Mouse (Mus musculus): ENCODE data around the gene Nt5dc1. TPM values are rescaled to one million over a fixed set of nuclear protein-coding genes. Genes with fewer than 3 reads are reported as not detected.
"Not testable (repeated sequence)": the region's sequence is repeated elsewhere in the genome, so short reads cannot be mapped to it uniquely, and the experiment has no call there.

Gene Nt5dc1
- total RNA-seq (2017), result 38.7 to 42.3 TPM (median 40.4 TPM) in 3 replicates

GRCm38 (mm10) chr10:34418204-34418756 lies at the start of gene Nt5dc1:
Gene Nt5dc1 (minus strand): TSS chr10:34418552.
- ATAC-seq (replicated peaks; ENCODE audit: insufficient number of reproducible peaks, low FRiP score, low TSS enrichment, poor library complexity, severe bottlenecking), result peak; percentile 94

- no peak for ATAC-seq (replicated peaks; ENCODE audit: insufficient number of reproducible peaks, low FRiP score, low TSS enrichment, poor library complexity, severe bottlenecking)
Observed at GRCm38 (mm10) chr10:34464321-34464720, 46.0 kb upstream of the Nt5dc1 start.

GRCm38 (mm10) chr10:34461451-34461850 lies 43.1 kb upstream of the Nt5dc1 start:
- ATAC-seq (replicated peaks; ENCODE audit: insufficient number of reproducible peaks, low FRiP score, low TSS enrichment, poor library complexity, severe bottlenecking), result no peak

GRCm38 (mm10) chr10:34449469-34449868 lies 31.1 kb upstream of the Nt5dc1 start:
- ATAC-seq (replicated peaks; ENCODE audit: insufficient number of reproducible peaks, low FRiP score, low TSS enrichment, poor library complexity, severe bottlenecking), result no peak

- not testable (repeated sequence) for ATAC-seq (replicated peaks; ENCODE audit: insufficient number of reproducible peaks, low FRiP score, low TSS enrichment, poor library complexity, severe bottlenecking)
Observed at GRCm38 (mm10) chr10:34434191-34434590, 15.8 kb upstream of the Nt5dc1 start.

- no peak for ATAC-seq (replicated peaks; ENCODE audit: insufficient number of reproducible peaks, low FRiP score, low TSS enrichment, poor library complexity, severe bottlenecking)
Observed at GRCm38 (mm10) chr10:34431783-34432182, 13.4 kb upstream of the Nt5dc1 start.

DNA sequence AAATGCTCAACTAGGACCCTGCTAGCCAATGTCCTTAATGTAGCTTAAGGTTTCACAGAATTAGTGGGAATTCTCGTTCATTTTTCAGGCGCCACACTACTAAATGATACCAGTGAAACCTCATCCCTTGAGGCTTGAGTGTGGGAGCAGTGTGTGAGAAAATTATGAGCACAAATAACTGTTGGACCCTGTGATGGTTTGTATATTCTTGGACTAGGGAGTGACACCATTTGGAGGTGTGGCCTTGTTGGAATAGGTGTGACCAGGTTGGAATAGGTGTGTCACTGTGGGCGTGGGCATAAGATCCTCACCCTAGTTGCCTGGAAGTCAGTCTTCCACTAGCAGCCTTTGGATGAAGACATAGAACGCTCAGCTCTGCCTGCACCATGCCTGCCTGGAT lies 442 bp upstream of the Nt5dc1 start:
- ATAC-seq (replicated peaks; ENCODE audit: insufficient number of reproducible peaks, low FRiP score, low TSS enrichment, poor library complexity, severe bottlenecking), result not testable (repeated sequence)

DNA sequence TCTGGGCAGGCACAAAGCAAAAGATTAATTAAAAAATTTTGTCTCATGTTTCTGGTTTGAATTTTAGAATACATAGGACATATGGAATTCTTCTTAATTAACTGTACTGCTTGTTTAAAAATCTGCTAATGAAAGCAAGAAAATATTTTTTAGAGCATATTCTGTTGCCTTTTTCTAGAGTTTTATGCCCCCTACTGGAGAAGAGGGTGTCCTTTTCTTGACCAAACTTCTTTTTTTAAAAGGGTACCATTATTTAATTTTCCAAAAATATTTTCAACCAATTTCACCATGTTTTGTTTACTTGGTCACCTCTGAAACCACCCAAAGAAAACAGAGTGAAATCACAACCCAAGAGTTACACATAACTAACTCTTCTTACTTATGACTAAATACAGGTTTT lies 19.1 kb downstream of the Nt5dc1 start:
- ATAC-seq (replicated peaks; ENCODE audit: insufficient number of reproducible peaks, low FRiP score, low TSS enrichment, poor library complexity, severe bottlenecking), result no peak

- no peak for ATAC-seq (replicated peaks; ENCODE audit: insufficient number of reproducible peaks, low FRiP score, low TSS enrichment, poor library complexity, severe bottlenecking)
Observed at GRCm38 (mm10) chr10:34396959-34397358, 21.4 kb downstream of the Nt5dc1 start.

DNA sequence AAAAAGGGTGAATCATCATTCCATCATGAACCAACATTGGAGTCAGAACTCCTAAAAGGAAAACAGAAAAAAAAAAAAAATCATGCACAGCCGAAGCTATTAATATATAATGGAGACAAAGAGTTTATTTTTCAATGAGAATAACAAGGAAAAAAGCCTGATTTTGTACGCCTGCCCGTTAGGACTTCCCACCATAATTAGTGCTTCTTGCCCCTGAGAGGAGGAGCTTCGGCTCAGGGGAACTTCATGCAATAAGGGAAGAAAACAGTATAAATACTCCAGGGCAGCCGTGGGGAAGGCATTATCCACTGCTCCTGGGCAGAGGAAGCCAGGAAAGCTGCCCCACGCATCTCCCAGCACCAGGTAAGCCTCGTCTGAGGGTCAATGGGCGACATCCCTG lies 28.7 kb downstream of the Nt5dc1 start, which contains the start of gene Col10a1:
Col10a1 (plus strand) TSS at position 301 of the 400 bp plus-strand sequence.
- no peak for ATAC-seq (replicated peaks; ENCODE audit: insufficient number of reproducible peaks, low FRiP score, low TSS enrichment, poor library complexity, severe bottlenecking)

- no peak for ATAC-seq (replicated peaks; ENCODE audit: insufficient number of reproducible peaks, low FRiP score, low TSS enrichment, poor library complexity, severe bottlenecking)
Observed at GRCm38 (mm10) chr10:34385636-34386035, 32.7 kb downstream of the Nt5dc1 start.

- no peak for ATAC-seq (replicated peaks; ENCODE audit: insufficient number of reproducible peaks, low FRiP score, low TSS enrichment, poor library complexity, severe bottlenecking)
Observed at GRCm38 (mm10) chr10:34373332-34373731, 45.0 kb downstream of the Nt5dc1 start.

DNA sequence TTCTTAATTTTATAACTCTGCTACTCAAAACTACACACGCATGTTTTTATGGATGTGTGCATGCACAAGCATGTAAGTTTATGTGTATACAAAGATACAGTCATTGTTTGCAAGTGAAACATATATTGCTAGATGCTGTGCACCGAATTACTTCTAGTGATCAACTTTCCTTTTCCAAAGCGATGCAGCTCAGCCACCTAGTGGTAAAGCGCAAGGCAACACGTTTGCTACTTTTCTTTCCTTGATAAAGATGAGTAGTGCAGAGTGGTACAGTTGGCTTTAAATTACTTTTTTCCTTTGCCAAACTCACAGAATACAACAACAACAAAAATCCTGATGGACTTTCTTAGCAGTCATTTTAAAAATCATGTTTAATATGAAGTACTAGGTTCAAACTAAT lies 50.2 kb downstream of the Nt5dc1 start:
- ATAC-seq (replicated peaks; ENCODE audit: insufficient number of reproducible peaks, low FRiP score, low TSS enrichment, poor library complexity, severe bottlenecking), result no peak

DNA sequence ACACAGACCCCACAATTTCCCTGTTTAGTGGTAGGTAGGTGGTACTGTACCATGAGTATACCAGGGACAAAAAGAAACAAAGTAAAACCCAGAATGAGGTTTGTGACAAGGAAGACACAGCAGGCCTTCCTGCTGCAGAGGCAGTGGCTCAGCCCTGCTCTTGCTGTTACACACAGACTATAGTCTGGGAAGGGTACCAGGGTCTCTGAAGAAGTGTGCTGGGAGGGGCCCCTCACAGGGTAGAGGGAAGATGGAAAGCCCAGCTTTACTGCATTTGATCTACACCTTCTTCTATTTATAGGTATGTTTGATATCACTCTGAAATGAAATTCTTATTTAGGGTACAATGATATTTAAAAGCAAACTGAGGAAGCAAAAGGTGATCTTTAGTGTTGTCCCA lies 54.6 kb downstream of the Nt5dc1 start:
- no peak for ATAC-seq (replicated peaks; ENCODE audit: insufficient number of reproducible peaks, low FRiP score, low TSS enrichment, poor library complexity, severe bottlenecking)

DNA sequence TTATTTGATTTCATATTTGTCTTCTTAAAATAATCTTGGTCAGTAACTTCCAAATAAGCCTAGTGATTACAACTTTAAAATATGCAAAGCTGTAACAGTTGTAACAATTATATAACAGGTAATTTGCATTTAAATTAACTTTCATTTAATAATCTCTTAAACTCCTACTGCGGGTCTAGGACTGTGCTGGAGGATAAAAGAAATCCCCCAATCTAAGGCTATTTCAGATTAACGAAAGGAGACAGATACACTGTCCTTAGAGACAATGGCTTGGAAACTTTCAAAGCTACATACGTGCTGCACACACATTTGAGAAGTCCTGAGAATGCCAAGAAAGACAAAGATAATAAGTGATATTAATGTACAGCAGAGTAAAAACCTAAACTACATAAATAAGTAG lies 60.1 kb downstream of the Nt5dc1 start:
- ATAC-seq (replicated peaks; ENCODE audit: insufficient number of reproducible peaks, low FRiP score, low TSS enrichment, poor library complexity, severe bottlenecking), result no peak

DNA sequence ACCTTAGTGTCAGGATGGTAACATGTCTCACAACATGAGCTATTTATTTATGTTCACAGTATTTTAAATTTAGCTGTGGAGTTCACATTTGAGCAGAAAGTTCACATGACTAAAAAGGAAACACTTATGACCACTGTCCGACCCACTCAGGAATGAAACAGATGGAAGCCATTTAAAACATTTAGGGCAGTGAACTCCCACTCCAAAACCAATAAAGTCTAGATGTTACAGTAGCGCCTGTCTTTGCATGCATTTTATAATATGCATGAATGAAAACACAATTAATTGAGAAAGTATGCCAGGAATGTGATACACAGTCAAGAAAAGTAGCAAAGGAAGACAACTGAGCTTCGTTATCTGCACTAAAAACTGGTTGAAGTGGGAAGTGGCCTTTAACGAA lies 66.2 kb downstream of the Nt5dc1 start:
- ATAC-seq (replicated peaks; ENCODE audit: insufficient number of reproducible peaks, low FRiP score, low TSS enrichment, poor library complexity, severe bottlenecking), result no peak

DNA sequence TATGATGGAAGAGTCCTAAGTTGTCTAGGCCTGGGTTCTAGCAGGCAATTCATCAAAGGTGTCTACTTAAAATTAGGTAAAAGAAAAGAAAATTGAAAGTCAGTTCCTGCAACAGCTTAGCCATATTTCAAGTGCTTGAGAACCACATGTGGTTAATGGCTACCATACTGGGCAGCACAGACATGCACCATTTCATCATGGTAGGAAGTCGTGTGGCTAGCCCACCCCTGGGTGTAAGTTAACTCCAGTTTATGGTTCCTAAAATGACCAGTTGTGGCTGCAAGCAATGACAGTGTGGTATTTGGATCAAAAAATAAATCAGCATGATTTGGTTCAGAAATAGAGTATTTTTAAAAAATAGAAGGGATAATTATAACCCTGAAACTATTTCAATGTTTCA lies 76.5 kb downstream of the Nt5dc1 start:
- no peak for ATAC-seq (replicated peaks; ENCODE audit: insufficient number of reproducible peaks, low FRiP score, low TSS enrichment, poor library complexity, severe bottlenecking)

DNA sequence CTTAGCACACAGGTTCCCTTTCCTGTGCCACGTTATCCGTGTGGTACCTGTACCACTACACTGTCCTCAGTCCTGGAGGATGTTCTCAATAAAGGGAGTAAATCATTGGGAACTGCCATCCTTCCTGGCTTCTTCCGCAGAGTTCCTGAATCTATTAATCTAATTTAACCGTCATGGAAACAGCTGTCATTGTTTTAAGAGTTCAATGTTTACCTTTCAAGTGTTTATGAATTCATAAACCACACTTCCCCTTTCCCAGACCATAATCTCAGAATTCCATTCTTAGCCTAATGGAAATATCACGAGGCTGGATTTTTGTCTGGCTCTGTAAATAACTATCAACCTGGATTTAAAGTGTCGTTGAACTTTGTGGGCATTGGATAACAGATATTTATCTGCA lies 77.3 kb downstream of the Nt5dc1 start:
- no peak for ATAC-seq (replicated peaks; ENCODE audit: insufficient number of reproducible peaks, low FRiP score, low TSS enrichment, poor library complexity, severe bottlenecking)

DNA sequence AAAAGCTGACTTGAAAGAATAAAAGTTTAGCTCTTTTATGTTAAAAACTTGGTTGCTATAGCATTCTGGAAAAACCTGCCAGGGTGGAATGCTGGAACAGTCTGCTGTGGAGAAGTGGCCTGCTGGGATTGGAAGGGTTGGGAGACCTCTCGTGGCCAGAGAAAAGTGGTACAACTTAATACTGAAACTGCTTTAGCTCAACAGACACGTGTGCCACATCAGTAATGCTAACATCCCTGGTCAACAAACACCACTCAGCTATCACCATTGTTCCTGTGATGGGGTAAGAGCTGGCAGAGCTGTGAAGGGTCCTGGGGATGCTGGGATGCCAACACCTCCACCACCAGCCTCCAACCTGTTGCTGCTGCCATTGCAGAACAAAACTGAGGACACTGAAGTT lies 90.0 kb downstream of the Nt5dc1 start:
- ATAC-seq (replicated peaks; ENCODE audit: insufficient number of reproducible peaks, low FRiP score, low TSS enrichment, poor library complexity, severe bottlenecking), result no peak

GRCm38 (mm10) chr10:34327144-34327543 lies 91.2 kb downstream of the Nt5dc1 start:
- ATAC-seq (replicated peaks; ENCODE audit: insufficient number of reproducible peaks, low FRiP score, low TSS enrichment, poor library complexity, severe bottlenecking), result no peak; the same call in 1 of the 2 replicates

GRCm38 (mm10) chr10:34326701-34327100 lies 91.7 kb downstream of the Nt5dc1 start:
- no peak; the same call in 1 of the 2 replicates for ATAC-seq (replicated peaks; ENCODE audit: insufficient number of reproducible peaks, low FRiP score, low TSS enrichment, poor library complexity, severe bottlenecking)

All from monocyte, adult 5-6 weeks (primary cell).